Mouse (Mus musculus) CH12.LX (cell line): ENCODE data around the gene Qrfp.

ENCODE experiments used
- CTCF ChIP-seq, 2 experiments: IDR thresholded peaks in 1 of 2; conservative IDR thresholded peaks in 1 of 2; 2 replicates each; pipeline ENCODE4 v1.5.1; 2011 to 2012; ENCODE audit warnings: low read depth in 2 of 2, low read length in 2 of 2, improper control_type of control experiment in 1 of 2, inconsistent platforms in 1 of 2, mild to moderate bottlenecking in 1 of 2, moderate library complexity in 1 of 2
- EP300 ChIP-seq: IDR thresholded peaks from 2 replicates; pipeline ENCODE4 v1.6.1; 2011; ENCODE audit warnings: low read length, improper control_type of control experiment
- GABPA ChIP-seq: IDR thresholded peaks from 2 replicates; pipeline ENCODE4 v1.6.1; 2012; ENCODE audit warnings: low read depth, low read length, improper control_type of control experiment, inconsistent platforms; ENCODE audit not compliant: insufficient replicate concordance
- POLR2A ChIP-seq: IDR thresholded peaks from 2 replicates; pipeline ENCODE4 v1.6.1; 2011; ENCODE audit warnings: low read depth, mild to moderate bottlenecking, improper control_type of control experiment, low read length
- SIN3A ChIP-seq: IDR thresholded peaks from 2 replicates; pipeline ENCODE4 v1.6.1; 2012; ENCODE audit warnings: low read length, improper control_type of control experiment, inconsistent platforms
- ZKSCAN1 ChIP-seq: IDR thresholded peaks from 2 replicates; pipeline ENCODE4 v1.6.1; 2012; ENCODE audit warnings: low read depth, inconsistent platforms, low read length, improper control_type of control experiment, borderline replicate concordance

GRCm38 (mm10) chr2:31838868-31839267 is 28.5 kb upstream of the Qrfp start:
- TF ChIP-seq SIN3A (no peak), CTCF (conservative IDR thresholded peaks at IDR 0.05 in 1 of 2, IDR thresholded peaks at IDR 0.05 in 1 of 2; ENCODE audit: low read depth in 2 of 2, low read length in 2 of 2) (no peak), POLR2A (no peak), ZKSCAN1 (no peak), GABPA (no peak), EP300 (no peak)
